Mouse (Mus musculus) B cell, adult 62 days (primary cell): Measurements from ENCODE around the gene Ip6k3. TPM values are rescaled to one million over a fixed set of nuclear protein-coding genes. Genes with fewer than 3 reads are reported as not detected.

Source experiments
- total RNA-seq: library from RNA; stranded (reverse); gene quantifications from 4 replicates; pipeline ENCODE4 v1.2.4, GENCODE M21; 2023

The Ip6k3 gene
- not detected in 4 replicates for total RNA-seq

GRCm38 (mm10) chr17:27167545-27167944, at the start of gene Ip6k3:
Gene Ip6k3 (minus strand): TSS chr17:27167795.

DNA sequence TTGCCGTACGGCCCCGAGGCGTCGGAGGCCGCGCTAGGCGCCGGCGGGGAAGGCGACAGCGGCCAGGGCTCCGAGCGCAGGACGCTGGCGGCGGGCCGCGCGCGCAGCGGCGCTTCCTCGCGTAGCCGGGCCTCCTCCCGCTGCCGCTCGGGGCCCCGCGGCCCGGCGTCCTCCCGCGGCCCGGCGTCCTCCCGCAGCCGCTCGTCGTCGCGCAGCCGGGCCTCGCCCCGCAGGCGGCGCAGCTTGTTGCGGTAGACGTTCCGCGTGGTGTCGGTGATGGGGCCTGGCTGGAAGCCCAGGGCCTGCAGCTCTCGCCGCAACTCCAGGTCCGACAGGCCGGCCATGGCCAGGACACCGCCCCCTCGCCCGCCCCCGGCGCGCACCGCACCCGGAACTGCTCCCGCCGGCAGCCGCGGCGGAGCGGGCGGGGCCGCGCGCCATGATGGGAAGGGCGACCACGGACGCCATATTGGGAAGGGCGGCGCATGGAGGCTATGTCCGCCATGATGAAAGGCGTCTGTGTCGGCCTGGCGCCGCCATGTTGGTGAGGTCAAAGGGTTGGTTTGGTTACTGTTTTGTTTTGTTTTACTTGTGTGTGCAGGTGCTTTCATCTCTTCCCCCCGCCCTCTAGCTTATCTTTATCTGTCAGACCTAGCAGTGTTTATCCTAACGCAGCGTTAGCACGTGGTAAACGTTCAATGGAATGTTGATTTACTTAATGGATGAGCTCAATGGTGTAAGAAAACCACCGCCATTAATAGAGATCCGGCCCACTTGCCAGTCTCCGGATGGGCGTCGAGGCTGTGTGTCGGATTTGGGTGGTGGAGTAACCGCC, 36.7 kb upstream of the Ip6k3 start, which contains the start of gene Lemd2:
Lemd2 (minus strand) TSS at position 395 of the 835 bp plus-strand sequence.

GRCm38 (mm10) chr17:27133551-27134141, 33.9 kb downstream of the Ip6k3 start, which contains the start of gene Uqcc2:
Gene Uqcc2 (minus strand): TSS chr17:27133916.

Other genes starting within 250 kb of the Ip6k3 start
- gene Phf1, start 234.7 kb downstream of the Ip6k3 start, total RNA-seq, result 113 to 121 TPM (median 117 TPM) in 4 replicates
- 60.4 to 83.0 TPM (median 76.6 TPM) in 4 replicates for gene Cuta, start 228.2 kb downstream of the Ip6k3 start, total RNA-seq
- 2.5 to 4.4 TPM (median 3.3 TPM) in 4 replicates for gene Syngap1, start 226.5 kb downstream of the Ip6k3 start, total RNA-seq
- 17.3 to 20.1 TPM (median 19.1 TPM) in 4 replicates for gene Zbtb9, start 194.6 kb downstream of the Ip6k3 start, total RNA-seq
- 34.5 to 42.9 TPM (median 37.8 TPM) in 4 replicates for gene Bak1, start 138.8 kb downstream of the Ip6k3 start, total RNA-seq
- 183 to 197 TPM (median 194 TPM) in 4 replicates for gene Itpr3, start 110.5 kb downstream of the Ip6k3 start, total RNA-seq
- 42.1 to 53.9 TPM (median 47.5 TPM) in 4 replicates for gene Uqcc2, start 33.9 kb downstream of the Ip6k3 start, total RNA-seq
- 74.2 to 84.6 TPM (median 78.4 TPM) in 4 replicates for gene Lemd2, start 36.7 kb upstream of the Ip6k3 start, total RNA-seq